Mouse (Mus musculus): ENCODE measurements around the gene Cyp4b1. TPM values are rescaled to one million over a fixed set of nuclear protein-coding genes. Genes with fewer than 3 reads are reported as not detected.

Gene Cyp4b1
- polyA plus RNA-seq, 1 experiment, result 32.9 TPM

Other genes starting within 250 kb of the Cyp4b1 start
- not detected in 2 replicates for gene Cyp4a12b, start 236.1 kb downstream of the Cyp4b1 start, polyA plus RNA-seq (2012; rRNA removed)
- not detected in 2 replicates for gene Cyp4a30b, start 195.1 kb downstream of the Cyp4b1 start, polyA plus RNA-seq (2012; rRNA removed)
- not detected in 2 replicates for gene Cyp4a14, start 151.6 kb downstream of the Cyp4b1 start, polyA plus RNA-seq (2012; rRNA removed)
- not detected in 2 replicates for gene Cyp4a10, start 129.5 kb downstream of the Cyp4b1 start, polyA plus RNA-seq (2012; rRNA removed)
- not detected in 2 replicates for gene Cyp4a31, start 84.1 kb downstream of the Cyp4b1 start, polyA plus RNA-seq (2012; rRNA removed)
- gene Cyp4a32, start 46.8 kb downstream of the Cyp4b1 start, polyA plus RNA-seq (2012; rRNA removed), result not detected in 2 replicates
- 19.1 and 38.2 TPM in 2 replicates for gene Efcab14, start 90.0 kb upstream of the Cyp4b1 start, polyA plus RNA-seq (2012; rRNA removed)
- gene Tex38, start 133.3 kb upstream of the Cyp4b1 start, polyA plus RNA-seq (2012; rRNA removed), result 0.32 and 0.60 TPM in 2 replicates
- 15.0 and 24.4 TPM in 2 replicates for gene Atpaf1, start 137.1 kb upstream of the Cyp4b1 start, polyA plus RNA-seq (2012; rRNA removed)
- 16.7 and 62.4 TPM in 2 replicates for gene Mob3c, start 180.4 kb upstream of the Cyp4b1 start, polyA plus RNA-seq (2012; rRNA removed)
- gene Mknk1, start 191.5 kb upstream of the Cyp4b1 start, polyA plus RNA-seq (2012; rRNA removed), result 23.6 and 39.7 TPM in 2 replicates
- gene Kncn, start 236.7 kb upstream of the Cyp4b1 start, polyA plus RNA-seq (2012; rRNA removed), result not detected in 2 replicates
- not detected in 2 replicates for gene 6430628N08Rik, start 242.9 kb upstream of the Cyp4b1 start, polyA plus RNA-seq (2012; rRNA removed)